Mouse (Mus musculus): ENCODE measurements around the gene Dst.
"Not testable (repeated sequence)": the region's sequence is repeated elsewhere in the genome, so short reads cannot be mapped to it uniquely, and the experiment has no call there.

Gene Dst

DNA sequence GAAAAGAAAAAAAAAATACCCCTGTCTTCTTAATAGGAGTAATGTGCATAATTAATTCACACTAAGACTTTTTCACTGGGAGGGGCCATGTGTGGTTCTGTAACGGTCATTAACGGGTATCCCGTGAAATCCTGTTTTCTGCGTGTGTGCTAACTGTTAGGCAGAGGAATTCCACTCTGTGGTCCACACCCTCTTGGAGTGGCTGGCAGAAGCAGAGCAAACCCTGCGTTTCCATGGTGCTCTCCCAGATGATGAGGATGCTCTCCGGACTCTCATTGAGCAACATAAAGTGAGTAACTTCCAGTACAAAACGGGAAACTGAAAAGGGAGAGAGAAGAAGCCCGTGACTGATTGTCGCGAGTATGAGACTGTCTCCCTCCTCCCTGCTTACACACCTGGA lies 379.7 kb downstream of the Dst start:
- no peak for DNase-seq (ENCODE audit: low read depth, low spot score)

GRCm38 (mm10) chr1:34288181-34288580 lies 380.2 kb downstream of the Dst start:
- DNase-seq (ENCODE audit: low read depth, low spot score): no peak

GRCm38 (mm10) chr1:34288721-34289471 lies 380.9 kb downstream of the Dst start:
- no peak for DNase-seq (ENCODE audit: low read depth, low spot score)

DNA sequence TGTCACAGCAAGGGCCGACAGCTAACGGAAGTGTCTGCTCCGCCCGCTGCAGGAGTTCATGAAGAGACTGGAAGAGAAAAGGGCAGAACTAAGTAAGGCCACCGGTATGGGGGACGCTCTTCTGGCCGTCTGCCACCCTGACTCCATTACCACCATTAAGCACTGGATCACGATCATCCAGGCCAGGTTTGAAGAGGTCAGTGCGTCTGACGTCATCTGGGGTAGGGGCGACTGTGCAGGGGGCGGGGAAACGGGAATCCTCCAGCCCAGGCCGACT lies 381.4 kb downstream of the Dst start:
- no peak for DNase-seq (ENCODE audit: low read depth, low spot score)

DNA sequence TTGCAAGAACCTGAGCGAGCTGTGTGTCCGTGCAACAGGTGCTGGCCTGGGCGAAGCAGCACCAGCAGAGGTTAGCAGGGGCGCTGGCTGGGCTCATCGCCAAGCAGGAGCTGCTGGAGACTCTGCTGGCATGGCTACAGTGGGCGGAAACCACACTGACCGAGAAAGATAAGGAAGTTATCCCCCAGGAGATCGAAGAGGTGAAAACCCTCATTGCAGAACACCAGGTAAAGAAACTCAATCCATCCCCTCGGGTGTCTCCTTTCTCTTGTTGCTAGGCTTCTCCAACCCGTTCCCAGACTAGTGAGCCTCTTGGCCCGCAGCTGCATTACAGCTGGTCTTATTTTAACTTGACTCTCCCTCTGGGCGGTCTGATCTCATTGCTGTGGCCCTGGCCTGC lies 382.3 kb downstream of the Dst start:
- DNase-seq (ENCODE audit: low read depth, low spot score): no peak

DNA sequence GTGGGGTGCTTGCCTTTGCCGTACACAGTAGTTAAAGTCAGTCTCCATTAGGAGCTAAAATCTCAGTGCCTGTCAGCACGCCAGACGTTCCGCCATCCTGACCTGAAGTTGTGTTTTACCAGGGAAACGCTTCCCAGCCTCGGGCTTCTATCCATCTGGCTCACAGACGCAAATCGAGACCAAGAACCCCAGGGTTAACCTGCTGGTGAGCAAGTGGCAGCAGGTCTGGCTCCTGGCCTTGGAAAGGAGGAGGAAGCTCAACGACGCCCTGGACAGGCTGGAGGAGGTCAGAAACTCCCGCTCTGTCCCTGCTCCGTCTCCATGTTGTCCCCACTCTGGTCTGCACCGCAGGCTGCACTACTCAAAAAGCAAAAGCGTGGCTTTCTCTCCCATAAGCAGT lies 385.2 kb downstream of the Dst start:
- DNase-seq (ENCODE audit: low read depth, low spot score): no peak

- no peak for DNase-seq (ENCODE audit: low read depth, low spot score)
These were observed 389.6 kb downstream of the Dst start for GRCm38 (mm10) chr1:34297636-34298035.

DNA sequence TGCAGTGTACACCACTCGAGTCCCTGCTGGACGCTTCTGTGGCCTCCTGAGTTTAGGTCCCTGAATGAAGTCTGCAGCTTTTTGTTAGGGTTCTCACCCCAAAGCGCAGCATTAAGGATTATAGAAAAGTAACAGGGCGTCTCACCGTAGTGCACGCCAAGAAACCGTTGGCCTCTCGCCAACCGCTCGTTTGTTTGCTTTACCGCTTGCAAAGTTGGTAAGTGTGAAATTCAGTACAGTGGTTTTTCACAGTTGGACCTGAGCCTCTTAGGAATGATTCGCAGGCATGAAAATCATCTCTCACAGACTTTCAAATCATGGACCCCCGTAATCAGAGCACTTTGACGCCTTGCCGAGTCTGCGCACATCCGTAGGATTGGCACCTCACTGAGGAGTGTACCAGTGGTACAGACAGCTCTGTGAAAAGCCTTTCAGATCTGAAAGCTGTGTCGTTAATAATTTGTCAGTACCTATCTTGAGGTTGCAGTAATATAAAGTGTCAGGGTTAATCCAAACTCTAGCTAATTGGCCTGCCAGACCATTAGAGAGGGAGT lies 390.7 kb downstream of the Dst start:
- DNase-seq (ENCODE audit: low read depth, low spot score): no peak

- DNase-seq (ENCODE audit: low read depth, low spot score): no peak
These were observed 391.5 kb downstream of the Dst start for GRCm38 (mm10) chr1:34299507-34299906.

- no peak for DNase-seq (ENCODE audit: low read depth, low spot score)
These were observed 392.4 kb downstream of the Dst start for GRCm38 (mm10) chr1:34300309-34300980.

DNA sequence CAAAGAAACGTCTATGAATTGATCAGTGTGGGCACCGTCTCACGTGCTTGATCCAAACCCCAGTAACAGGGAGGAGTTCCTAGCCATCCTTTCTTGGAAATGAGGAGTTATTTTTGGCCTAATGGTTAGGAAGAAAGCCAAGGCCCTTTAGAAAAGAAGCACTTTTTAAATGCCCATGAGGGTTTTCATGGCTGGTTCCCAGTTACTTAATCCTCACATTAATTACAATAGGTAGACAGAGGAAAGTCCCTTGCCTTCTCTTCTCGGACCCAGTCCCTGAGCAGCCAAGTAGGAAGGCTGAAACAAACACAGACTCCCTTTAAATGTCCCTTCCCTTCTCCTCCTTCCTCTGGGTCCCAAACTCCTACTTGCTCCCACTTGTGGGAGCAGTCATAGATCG lies 396.2 kb downstream of the Dst start:
- no peak for DNase-seq (ENCODE audit: low read depth, low spot score)

GRCm38 (mm10) chr1:34306741-34307140 lies 398.7 kb downstream of the Dst start:
- DNase-seq (ENCODE audit: low read depth, low spot score): no peak

- no peak for DNase-seq (ENCODE audit: low read depth, low spot score)
These were observed 399.2 kb downstream of the Dst start for GRCm38 (mm10) chr1:34307191-34307590.

DNA sequence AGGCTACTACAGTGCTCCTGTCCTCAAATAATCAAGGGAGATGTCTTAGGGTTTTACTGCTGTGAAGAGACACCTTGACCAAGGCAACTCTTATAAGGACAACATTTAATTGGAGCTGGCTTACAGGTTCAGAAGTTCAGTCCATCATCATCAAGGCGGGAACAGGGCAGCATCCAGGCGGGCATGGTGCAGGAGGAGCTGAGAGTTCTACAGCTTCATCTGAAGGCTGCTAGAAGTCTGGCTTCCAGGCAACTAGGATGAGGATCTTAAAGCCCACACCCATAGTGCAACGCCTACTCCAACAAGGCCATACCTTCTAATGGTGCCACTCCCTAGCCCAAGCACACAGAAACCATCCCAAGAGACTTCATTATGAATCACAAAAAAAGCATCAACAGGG lies 400.8 kb downstream of the Dst start:
- not testable (repeated sequence) for DNase-seq (ENCODE audit: low read depth, low spot score)

- DNase-seq (ENCODE audit: low read depth, low spot score): no peak
These were observed 401.4 kb downstream of the Dst start for GRCm38 (mm10) chr1:34309396-34309795.

DNA sequence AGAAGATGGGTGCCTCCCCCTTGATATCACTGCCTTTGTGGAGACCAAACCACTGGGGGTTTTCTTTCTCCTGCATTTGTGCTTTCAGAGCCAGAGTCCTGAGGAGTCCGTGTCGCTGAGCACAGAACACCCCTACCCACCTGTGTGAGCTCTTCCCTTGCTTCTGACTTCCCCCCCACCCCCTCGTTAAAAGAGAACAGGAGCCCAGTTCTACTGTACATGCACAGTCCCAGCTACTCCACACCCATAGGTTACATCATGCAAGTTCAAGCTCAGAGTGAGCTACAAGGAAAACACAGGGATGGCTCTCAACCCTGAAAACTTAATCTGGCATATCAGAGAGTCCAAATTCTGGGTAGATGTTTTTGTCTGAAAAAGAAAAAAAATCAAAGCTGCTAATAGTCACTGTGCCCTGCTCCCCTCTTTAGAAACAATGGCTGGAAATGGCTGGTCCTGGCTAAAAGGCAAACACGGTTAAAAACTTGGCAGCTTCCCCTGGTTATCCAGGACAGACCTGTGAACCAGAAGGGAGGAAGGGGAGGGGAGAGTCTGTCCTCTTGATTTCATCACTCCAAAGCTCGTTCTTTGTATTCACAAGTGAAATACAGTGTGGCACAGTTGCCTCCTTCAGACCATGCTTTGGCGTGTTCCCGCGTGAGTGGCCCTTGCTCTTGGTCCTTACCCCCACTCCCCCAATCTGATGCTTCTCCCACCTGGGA lies 402.7 kb downstream of the Dst start:
- no peak for DNase-seq (ENCODE audit: low read depth, low spot score)

GRCm38 (mm10) chr1:34312806-34313205 lies 404.8 kb downstream of the Dst start:
- DNase-seq (ENCODE audit: low read depth, low spot score): no peak

- no peak for DNase-seq (ENCODE audit: low read depth, low spot score)
These were observed 407.4 kb downstream of the Dst start for GRCm38 (mm10) chr1:34315381-34315780.

DNA sequence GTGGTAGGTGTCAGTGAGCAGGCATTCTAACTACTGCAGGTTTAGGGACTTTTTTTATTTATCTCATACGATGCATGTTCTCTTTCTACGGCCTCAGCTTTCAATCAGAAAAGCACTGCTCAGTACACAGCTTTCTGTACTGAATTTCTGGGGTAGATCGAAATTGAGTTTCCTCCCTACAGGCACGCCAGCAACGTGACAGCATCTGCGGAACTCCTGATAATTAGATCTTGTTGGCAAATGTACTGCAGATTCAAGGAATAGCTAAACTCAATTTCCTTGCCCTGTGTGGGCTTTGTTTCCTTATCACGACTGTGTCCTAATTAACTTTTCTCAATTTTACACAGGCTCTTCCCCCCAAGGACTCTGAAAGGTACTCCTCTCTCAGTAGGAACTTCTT lies 416.2 kb downstream of the Dst start:
- DNase-seq (ENCODE audit: low read depth, low spot score): no peak

GRCm38 (mm10) chr1:34328606-34329005 lies 420.6 kb downstream of the Dst start:
- DNase-seq (ENCODE audit: low read depth, low spot score): no peak

- DNase-seq (ENCODE audit: low read depth, low spot score): no peak
These were observed 423.7 kb downstream of the Dst start for GRCm38 (mm10) chr1:34331767-34332166.
